Mouse (Mus musculus): Measurements from ENCODE around the gene Cfap45. TPM values are rescaled to one million over a fixed set of nuclear protein-coding genes. Genes with fewer than 3 reads are reported as not detected.

Cfap45 gene
- polyA plus RNA-seq, 1 experiment from 2014 or later: 0.77 TPM

- Histone ChIP-seq H3K27ac (ENCODE audit: low read depth, low read length) (no peak within 1 kb of the TSS), H3K4me3 (ENCODE audit: low read depth, low read length) (no peak within 1 kb of the TSS), H3K4me1 (replicated peaks; ENCODE audit: control insufficient read depth, insufficient read depth, low read length) (no peaks in the 10 kb centered on the region), H3K9me3 (ENCODE audit: control insufficient read depth) (no peaks in the 10 kb centered on the region), H3K27me3 (replicated peaks; ENCODE audit: control insufficient read depth, insufficient read depth, low read length) (0 out of 2 replicates have a peak, but pooled peaks cover 7% of the 10 kb centered on the region), H3K4me2 (replicated peaks; ENCODE audit: low read depth) (no peak within 1 kb of the TSS), H3K36me3 (ENCODE audit: control insufficient read depth, insufficient read depth) (no peaks in the 10 kb centered on the region), H3K9ac (ENCODE audit: low read depth, low read length) (no peak within 1 kb of the TSS)
- TF ChIP-seq CTCF (IDR thresholded peaks at IDR 0.05; ENCODE audit: low read depth): no peak
- 67% methylated on average over 7 of the region's 7 CpGs for WGBS
- no peak for ATAC-seq
Observed at GRCm38 (mm10) chr1:172590385-172590784, 69.8 kb downstream of the Cfap45 start, which contains the start of gene Slamf8. Gene Slamf8, minus strand, starts transcription at chr1:172590568.

GRCm38 (mm10) chr1:172593321-172593720 is 72.7 kb downstream of the Cfap45 start:
- Histone ChIP-seq H3K27me3 (replicated peaks; ENCODE audit: control insufficient read depth, insufficient read depth, low read length) (no peaks in the 10 kb centered on the region), H3K4me3 (ENCODE audit: low read depth, low read length) (no peak overlapping the region), H3K36me3 (ENCODE audit: control insufficient read depth, insufficient read depth) (no peaks in the 10 kb centered on the region), H3K9ac (ENCODE audit: low read depth, low read length) (no peak overlapping the region), H3K27ac (ENCODE audit: low read depth, low read length) (no peak overlapping the region), H3K4me1 (replicated peaks; ENCODE audit: control insufficient read depth, insufficient read depth, low read length) (no peaks in the 10 kb centered on the region), H3K9me3 (ENCODE audit: control insufficient read depth) (no peaks in the 10 kb centered on the region), H3K4me2 (replicated peaks; ENCODE audit: low read depth) (no peak overlapping the region)
- 74% methylated on average over 3 of the region's 3 CpGs for WGBS
- no peak for TF ChIP-seq CTCF (IDR thresholded peaks at IDR 0.05; ENCODE audit: low read depth)
- no peak for ATAC-seq

DNA sequence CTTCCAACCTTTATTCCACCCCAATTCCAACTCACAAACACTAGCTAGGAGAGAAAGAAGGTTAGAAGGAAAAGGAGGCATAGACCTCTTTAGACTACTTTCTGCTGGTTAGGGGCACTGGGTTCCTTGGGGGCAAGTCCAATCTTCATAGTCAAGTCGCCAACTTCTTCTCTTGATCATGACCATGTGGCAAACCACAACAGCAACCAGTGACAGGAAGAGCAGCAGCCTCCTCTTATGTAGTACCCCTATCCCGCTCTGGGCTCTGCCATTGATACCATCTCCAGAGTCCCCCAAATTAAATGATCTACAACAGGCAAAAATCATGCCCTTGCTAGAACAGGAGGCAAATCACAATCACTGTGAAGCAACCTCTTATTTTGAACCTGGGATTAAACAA is 73.4 kb downstream of the Cfap45 start:
- Histone ChIP-seq H3K4me2 (replicated peaks; ENCODE audit: low read depth) (no peak overlapping the region), H3K9ac (ENCODE audit: low read depth, low read length) (no peak overlapping the region), H3K27ac (ENCODE audit: low read depth, low read length) (no peak overlapping the region), H3K36me3 (ENCODE audit: control insufficient read depth, insufficient read depth) (no peaks in the 10 kb centered on the region), H3K27me3 (replicated peaks; ENCODE audit: control insufficient read depth, insufficient read depth, low read length) (no peaks in the 10 kb centered on the region), H3K9me3 (ENCODE audit: control insufficient read depth) (no peaks in the 10 kb centered on the region), H3K4me1 (replicated peaks; ENCODE audit: control insufficient read depth, insufficient read depth, low read length) (no peaks in the 10 kb centered on the region), H3K4me3 (ENCODE audit: low read depth, low read length) (no peak overlapping the region)
- TF ChIP-seq CTCF (IDR thresholded peaks at IDR 0.05; ENCODE audit: low read depth): no peak
- ATAC-seq: no peak
- 81% methylated on average over 2 of the region's 2 CpGs for WGBS

- TF ChIP-seq CTCF (IDR thresholded peaks at IDR 0.05; ENCODE audit: low read depth): peak; percentile 77
- H3K27me3 ChIP-seq (replicated peaks; ENCODE audit: control insufficient read depth, insufficient read depth, low read length): no peaks in the 10 kb centered on the region
- no peak overlapping the region for H3K4me3 ChIP-seq (ENCODE audit: low read depth, low read length)
- ATAC-seq: no peak
- no peak overlapping the region for H3K4me2 ChIP-seq (replicated peaks; ENCODE audit: low read depth)
- H3K27ac ChIP-seq (ENCODE audit: low read depth, low read length): no peak overlapping the region
- H3K9ac ChIP-seq (ENCODE audit: low read depth, low read length): no peak overlapping the region
- no peaks in the 10 kb centered on the region for H3K36me3 ChIP-seq (ENCODE audit: control insufficient read depth, insufficient read depth)
- H3K4me1 ChIP-seq (replicated peaks; ENCODE audit: control insufficient read depth, insufficient read depth, low read length): no peaks in the 10 kb centered on the region
- H3K9me3 ChIP-seq (ENCODE audit: control insufficient read depth): no peaks in the 10 kb centered on the region
Observed at GRCm38 (mm10) chr1:172594495-172594894, 73.9 kb downstream of the Cfap45 start.

Other genes starting within 250 kb of the Cfap45 start
- gene Atp1a2, start 222.7 kb upstream of the Cfap45 start, polyA plus RNA-seq (2015; fragmentation: Nextera tagmentation; extraction: Ambion mirVana): 1.9 and 2.8 TPM in 2 replicates
- gene Kcnj9, start 191.5 kb upstream of the Cfap45 start, polyA plus RNA-seq (2015; fragmentation: Nextera tagmentation; extraction: Ambion mirVana): 0.05 TPM in 1 of 2 replicates, not detected in the other
- 0.16 and 0.17 TPM in 2 replicates for gene Kcnj10, start 179.6 kb upstream of the Cfap45 start, polyA plus RNA-seq (2015; fragmentation: Nextera tagmentation; extraction: Ambion mirVana)
- gene Pigm, start 144.3 kb upstream of the Cfap45 start, polyA plus RNA-seq (2015; fragmentation: Nextera tagmentation; extraction: Ambion mirVana): 4.3 and 4.4 TPM in 2 replicates
- gene Slamf9, start 45.4 kb upstream of the Cfap45 start, polyA plus RNA-seq (2015; fragmentation: Nextera tagmentation; extraction: Ambion mirVana): 1.8 and 2.1 TPM in 2 replicates
- 73.4 and 93.7 TPM in 2 replicates for gene Igsf9, start 39.0 kb upstream of the Cfap45 start, polyA plus RNA-seq (2015; fragmentation: Nextera tagmentation; extraction: Ambion mirVana)
- 339 and 374 TPM in 2 replicates for gene Tagln2, start 20.8 kb upstream of the Cfap45 start, polyA plus RNA-seq (2015; fragmentation: Nextera tagmentation; extraction: Ambion mirVana)
- 0.44 and 0.53 TPM in 2 replicates for gene Vsig8, start 35.1 kb downstream of the Cfap45 start, polyA plus RNA-seq (2015; fragmentation: Nextera tagmentation; extraction: Ambion mirVana)
- 0.27 and 0.52 TPM in 2 replicates for gene Slamf8, start 69.8 kb downstream of the Cfap45 start, polyA plus RNA-seq (2015; fragmentation: Nextera tagmentation; extraction: Ambion mirVana)
- not detected in 2 replicates for gene Fcrl6, start 81.8 kb downstream of the Cfap45 start, polyA plus RNA-seq (2015; fragmentation: Nextera tagmentation; extraction: Ambion mirVana)
- 18.9 and 19.7 TPM in 2 replicates for gene Dusp23, start 112.2 kb downstream of the Cfap45 start, polyA plus RNA-seq (2015; fragmentation: Nextera tagmentation; extraction: Ambion mirVana)
- gene Crp, start 177.3 kb downstream of the Cfap45 start, polyA plus RNA-seq (2015; fragmentation: Nextera tagmentation; extraction: Ambion mirVana): 0.12 and 0.17 TPM in 2 replicates